Mouse (Mus musculus): ENCODE data around the gene Slc31a2.

- TF ChIP-seq EP300 (IDR thresholded peaks at IDR 0.05; ENCODE audit: low read depth in 1 of 2, low read length in 2 of 2), result no peak
- TF ChIP-seq TCF12 (IDR thresholded peaks at IDR 0.05; ENCODE audit: low read depth, low read length), result no peak
These were observed 37.6 kb downstream of the Slc31a2 start for GRCm38 (mm10) chr4:62300001-62300400.
